Mouse (Mus musculus) stomach, embryonic 15.5 days (tissue): ENCODE measurements at regions not wholly inside any gene's neighbourhood (a gene's known extent, or its start where the extent isn't known, plus 50 kb on each side); places are given as distances from the start of the nearest gene placed in this dataset.

ENCODE experiments used
- ATAC-seq: fragments of 200-750 bp; cut with Nextera tagmentation; 2 replicates; pipeline ENCODE4 v1.8.0; 2017; ENCODE audit warnings: low read depth, moderate number of reproducible peaks, moderate TSS enrichment; ENCODE audit not compliant: insufficient read depth, low FRiP score
- H3K27ac ChIP-seq: fragments of 300-500 bp; sonication (generic); 2 replicates; pipeline ENCODE4 v1.5.1; 2015; ENCODE audit warnings: mild to moderate bottlenecking, inconsistent platforms
- H3K27me3 ChIP-seq: fragments of 300-500 bp; sonication (generic); replicated peaks from 2 replicates; pipeline ENCODE4 v1.6.1; 2015; ENCODE audit warnings: inconsistent platforms
- H3K36me3 ChIP-seq: fragments of 300-500 bp; sonication (generic); 2 replicates; pipeline ENCODE4 v1.6.1; 2015; ENCODE audit warnings: inconsistent platforms
- H3K4me1 ChIP-seq: fragments of 300-500 bp; sonication (generic); 2 replicates; pipeline ENCODE4 v1.6.1; 2015; ENCODE audit warnings: inconsistent platforms
- H3K4me2 ChIP-seq: fragments of 300-500 bp; sonication (generic); 2 replicates; pipeline ENCODE4 v1.6.1; 2015; ENCODE audit warnings: mild to moderate bottlenecking, inconsistent platforms
- H3K4me3 ChIP-seq: fragments of 300-500 bp; sonication (generic); replicated peaks from 2 replicates; pipeline ENCODE4 v1.5.1; 2015; ENCODE audit warnings: inconsistent platforms
- H3K9ac ChIP-seq: fragments of 300-500 bp; sonication (generic); 2 replicates; pipeline ENCODE4 v1.6.1; 2015; ENCODE audit warnings: inconsistent platforms
- H3K9me3 ChIP-seq: fragments of 300-500 bp; sonication (generic); 2 replicates; pipeline ENCODE4 v1.6.1; 2016; ENCODE audit warnings: inconsistent platforms
- WGBS: fragments of 180-500 bp; shearing (Covaris S2); methylation state at CpG from one replicate; pipeline ENCODE4 v1.1.7; 2015; 5-methylcytosine and 5-hydroxymethylcytosine counted together

- Histone ChIP-seq H3K4me1 (no peaks in the 10 kb centered on the region), H3K4me2 (no peak overlapping the region), H3K9me3 (no peaks in the 10 kb centered on the region), H3K27me3 (no peaks in the 10 kb centered on the region), H3K9ac (no peak overlapping the region), H3K27ac (no peak overlapping the region), H3K36me3 (no peaks in the 10 kb centered on the region), H3K4me3 (no peak overlapping the region)
- 53% methylated on average over 1 of the region's 1 CpGs for whole genome bisulfite sequencing
- ATAC-seq, result no peak
Observed at GRCm38 (mm10) chr9:112715197-112715762, 479.5 kb upstream of the Arpp21 start.

DNA sequence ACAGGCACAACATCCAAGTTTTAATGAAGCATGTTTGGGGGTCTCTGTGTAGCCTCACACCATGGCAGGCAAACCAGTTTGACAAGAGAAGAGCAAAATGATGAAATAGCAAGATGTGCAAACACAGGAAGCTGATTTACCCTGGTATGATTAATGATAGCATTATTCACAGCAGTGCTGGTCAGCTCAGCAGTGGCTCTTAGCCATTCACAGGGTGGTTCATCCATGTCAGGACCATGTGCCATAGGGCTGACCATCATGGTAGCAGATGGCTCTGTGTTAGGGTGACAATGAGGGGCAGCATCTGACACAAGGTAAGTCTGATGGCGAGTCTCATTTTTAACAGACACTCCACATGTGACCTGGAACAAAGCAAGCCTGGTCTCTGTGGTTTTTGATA lies 443.1 kb upstream of the Arpp21 start:
- Histone ChIP-seq H3K4me3 (no peak overlapping the region), H3K4me2 (no peak overlapping the region), H3K27me3 (no peaks in the 10 kb centered on the region), H3K9ac (no peak overlapping the region), H3K4me1 (no peaks in the 10 kb centered on the region), H3K27ac (no peak overlapping the region), H3K9me3 (no peaks in the 10 kb centered on the region), H3K36me3 (no peaks in the 10 kb centered on the region)
- WGBS, result 69% methylated on average over 1 of the region's 1 CpGs
- ATAC-seq, result no peak

- no peak for ATAC-seq
- 67% methylated on average over 5 of the region's 5 CpGs for WGBS
Observed at GRCm38 (mm10) chr9:112675232-112675631, 439.5 kb upstream of the Arpp21 start.

More at GRCm38 (mm10) chr9:112675232-112675631, 439.5 kb upstream of the Arpp21 start:
- Histone ChIP-seq H3K9me3 (no peaks in the 10 kb centered on the region), H3K4me3 (no peak overlapping the region), H3K27ac (no peak overlapping the region), H3K9ac (no peak overlapping the region), H3K27me3 (no peaks in the 10 kb centered on the region), H3K4me2 (no peak overlapping the region), H3K36me3 (no peaks in the 10 kb centered on the region), H3K4me1 (no peaks in the 10 kb centered on the region)
